Mouse (Mus musculus) small intestine, adult 2 months (tissue): ENCODE data around the gene Gm28047. TPM values are rescaled to one million over a fixed set of nuclear protein-coding genes. Genes with fewer than 3 reads are reported as not detected.
A peak's percentile ranks its signal among the peaks of the same experiment; 100 is the strongest.

Experiments used
- H3K27ac ChIP-seq: fragments of 200-500 bp; 2 replicates; pipeline ENCODE4 v1.5.1; 2012; ENCODE audit warnings: low read depth, low read length, control low read depth, inconsistent platforms; ENCODE audit not compliant: insufficient read depth
- H3K27me3 ChIP-seq: fragments of 200-500 bp; 2 replicates; pipeline ENCODE4 v1.6.1; 2012; ENCODE audit warnings: mild to moderate bottlenecking, moderate library complexity, low read length, inconsistent platforms; ENCODE audit not compliant: control insufficient read depth, insufficient read depth
- H3K36me3 ChIP-seq: fragments of 200-500 bp; 2 replicates; pipeline ENCODE4 v1.6.1; 2012; ENCODE audit warnings: mild to moderate bottlenecking, low read length, control low read depth, inconsistent platforms; ENCODE audit not compliant: control insufficient read depth, insufficient read depth
- H3K4me1 ChIP-seq: fragments of 200-500 bp; 2 replicates; pipeline ENCODE4 v1.6.1; 2012; ENCODE audit warnings: low read length, inconsistent platforms, mixed read lengths; ENCODE audit not compliant: control insufficient read depth, insufficient read depth, insufficient read length
- H3K4me3 ChIP-seq: fragments of 200-500 bp; 2 replicates; pipeline ENCODE4 v1.5.1; 2012; ENCODE audit warnings: low read depth, mild to moderate bottlenecking, control low read depth, inconsistent platforms, low read length, moderate library complexity
- CTCF ChIP-seq: fragments of 200-500 bp; IDR thresholded peaks from 2 replicates; pipeline ENCODE4 v1.5.1; 2012; ENCODE audit warnings: low read depth, mild to moderate bottlenecking, control low read depth, inconsistent platforms, low read length, moderate library complexity, mixed read lengths; ENCODE audit not compliant: insufficient replicate concordance, insufficient read length; ENCODE audit errors: extremely low read depth
- POLR2A ChIP-seq: fragments of 200-500 bp; IDR thresholded peaks from 2 replicates; pipeline ENCODE4 v1.6.1; 2012; ENCODE audit warnings: low read depth, mild to moderate bottlenecking, control low read depth, inconsistent platforms, low read length, moderate library complexity
- WGBS: fragments of 180-500 bp; shearing (Covaris S2); methylation state at CpG from one replicate; pipeline ENCODE4 v1.1.7; 2018; 5-methylcytosine and 5-hydroxymethylcytosine counted together
- polyA plus RNA-seq: library from polyadenylated mRNA; depleted of rRNA; stranded (reverse); fragments of >200 nt; gene quantifications from 2 replicates; pipeline ENCODE4 v1.2.3, GENCODE M21; 2012

Gene Gm28047
- polyA plus RNA-seq, 1 experiment, result not detected

DNA sequence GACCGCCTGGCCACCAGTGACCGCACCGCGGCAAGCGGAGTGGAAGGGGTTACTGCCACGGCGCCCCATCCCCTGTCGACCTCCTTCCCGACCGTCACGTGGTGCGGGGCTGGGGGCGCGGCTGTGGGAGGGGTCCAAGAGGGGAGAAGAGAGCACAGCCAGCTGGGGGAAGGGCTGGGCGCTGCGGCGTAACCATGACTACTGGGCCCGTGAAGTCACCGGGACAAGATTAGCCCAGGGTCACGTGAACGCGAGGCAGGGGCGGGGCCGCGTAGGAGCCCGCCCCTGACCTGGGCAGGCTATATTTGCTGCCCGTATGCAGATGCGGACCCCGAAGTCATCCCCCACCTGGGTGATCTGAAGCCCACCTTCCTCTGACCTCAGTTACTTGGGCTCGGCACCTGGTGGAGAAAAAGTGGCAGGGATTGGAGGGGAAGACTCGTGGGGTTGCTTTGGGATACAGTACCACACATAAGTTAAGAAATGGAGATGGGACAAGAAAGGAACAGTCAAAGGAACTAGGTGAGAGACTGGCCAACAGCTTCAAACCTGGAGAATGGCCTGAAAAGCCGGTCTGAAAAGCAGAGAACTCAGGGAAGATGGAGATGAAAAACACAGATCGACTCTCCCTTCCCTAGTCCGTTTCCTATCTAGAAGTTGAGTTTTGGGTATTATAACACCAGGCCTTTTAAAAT lies 114.1 kb downstream of the Gm28047 start:
- Histone ChIP-seq H3K27ac (no peak overlapping the region), H3K27me3 (no peaks in the 10 kb centered on the region), H3K36me3 (no peaks in the 10 kb centered on the region), H3K4me1 (peaks cover 8% of the 10 kb centered on the region), H3K4me3 (peak overlapping the region; percentile 93)
- WGBS, result 4% methylated on average over 34 of the region's 34 CpGs
- TF ChIP-seq POLR2A (no peak), CTCF (no peak)

- H3K4me3 ChIP-seq, result peak overlapping the region; percentile 93
- peaks cover 8% of the 10 kb centered on the region for H3K4me1 ChIP-seq
- H3K27ac ChIP-seq, result no peak overlapping the region
- H3K27me3 ChIP-seq, result no peaks in the 10 kb centered on the region
- H3K36me3 ChIP-seq, result no peaks in the 10 kb centered on the region
- TF ChIP-seq CTCF, result no peak
- no peak for TF ChIP-seq POLR2A
- WGBS, result 31% methylated on average over 9 of the region's 9 CpGs
These were observed 114.8 kb downstream of the Gm28047 start for GRCm38 (mm10) chr15:102510110-102510509.

GRCm38 (mm10) chr15:102508336-102508735 lies 116.5 kb downstream of the Gm28047 start:
- no peaks in the 10 kb centered on the region for H3K27me3 ChIP-seq
- TF ChIP-seq CTCF, result no peak
- TF ChIP-seq POLR2A, result no peak
- no peak overlapping the region for H3K4me3 ChIP-seq
- WGBS, result 82% methylated on average over 3 of the region's 3 CpGs
- H3K4me1 ChIP-seq, result peaks cover 8% of the 10 kb centered on the region
- no peak overlapping the region for H3K27ac ChIP-seq
- peaks cover 10% of the 10 kb centered on the region for H3K36me3 ChIP-seq

- Histone ChIP-seq H3K4me1 (peaks cover 8% of the 10 kb centered on the region), H3K4me3 (no peak overlapping the region), H3K27ac (no peak overlapping the region), H3K36me3 (peaks cover 12% of the 10 kb centered on the region), H3K27me3 (no peaks in the 10 kb centered on the region)
- TF ChIP-seq CTCF (no peak), POLR2A (no peak)
These were observed 117.3 kb downstream of the Gm28047 start for GRCm38 (mm10) chr15:102507561-102507960.

DNA sequence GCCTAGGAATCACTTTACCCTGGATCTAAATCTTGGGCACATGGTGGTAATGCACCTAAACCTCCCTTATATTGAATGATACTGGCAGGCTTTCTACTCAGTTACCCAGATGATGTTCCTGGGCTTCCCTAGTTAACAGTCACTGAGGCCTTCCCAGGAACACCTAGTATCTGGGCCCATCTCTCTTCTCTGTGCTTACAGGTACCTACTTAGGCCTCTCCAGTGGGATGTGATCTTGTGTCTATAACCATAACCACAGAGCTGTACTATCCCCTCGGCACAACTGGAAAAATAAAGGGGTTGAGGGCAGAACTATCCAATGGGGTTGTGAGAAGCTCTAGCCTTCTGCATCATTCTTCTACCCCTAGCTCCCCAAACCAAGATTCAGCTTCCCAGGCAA lies 118.0 kb downstream of the Gm28047 start:
- Histone ChIP-seq H3K27ac (no peak overlapping the region), H3K27me3 (no peaks in the 10 kb centered on the region), H3K4me3 (no peak overlapping the region), H3K4me1 (peaks cover 15% of the 10 kb centered on the region), H3K36me3 (peaks cover 12% of the 10 kb centered on the region)
- TF ChIP-seq POLR2A (no peak), CTCF (no peak)
- 91% methylated on average over 1 of the region's 1 CpGs for WGBS

DNA sequence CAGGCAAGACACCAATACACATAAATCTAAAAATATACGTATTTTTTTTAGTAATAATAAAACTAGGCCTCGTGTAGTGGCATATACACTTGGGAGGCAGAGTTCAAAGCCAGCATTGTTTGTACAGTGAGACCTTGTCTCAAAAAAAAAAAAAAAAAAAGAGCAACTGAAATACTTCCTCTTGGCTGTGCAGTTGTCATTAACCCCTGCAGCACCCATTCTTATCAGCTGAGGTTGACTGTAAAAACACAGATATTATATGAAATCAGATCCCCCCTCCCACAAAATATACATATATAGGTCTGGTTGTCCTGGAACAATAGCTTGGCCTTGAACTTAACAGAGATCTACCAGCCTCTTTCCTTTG lies 118.4 kb downstream of the Gm28047 start:
- Histone ChIP-seq H3K4me1 (peaks cover 17% of the 10 kb centered on the region), H3K36me3 (peaks cover 12% of the 10 kb centered on the region), H3K4me3 (no peak overlapping the region), H3K27ac (no peak overlapping the region), H3K27me3 (no peaks in the 10 kb centered on the region)
- TF ChIP-seq CTCF, result no peak
- no peak for TF ChIP-seq POLR2A
- WGBS, result 4% methylated on average over 2 of the region's 2 CpGs

GRCm38 (mm10) chr15:102505770-102506463 lies 119.0 kb downstream of the Gm28047 start:
- no peak overlapping the region for H3K27ac ChIP-seq
- H3K36me3 ChIP-seq, result peaks cover 17% of the 10 kb centered on the region

More at GRCm38 (mm10) chr15:102505770-102506463, 119.0 kb downstream of the Gm28047 start:
- 59% methylated on average over 9 of the region's 9 CpGs for WGBS
- Histone ChIP-seq H3K27me3 (no peaks in the 10 kb centered on the region), H3K4me1 (peaks cover 23% of the 10 kb centered on the region), H3K4me3 (no peak overlapping the region)
- TF ChIP-seq CTCF (no peak), POLR2A (no peak)
